Mouse (Mus musculus) midbrain, embryonic 11.5 days (tissue): ENCODE measurements around the gene Ifit3. TPM values are rescaled to one million over a fixed set of nuclear protein-coding genes. Genes with fewer than 3 reads are reported as not detected.
"Not testable (repeated sequence)": the region's sequence is repeated elsewhere in the genome, so short reads cannot be mapped to it uniquely, and the experiment has no call there.

Experiments
- ATAC-seq: fragments of 200-750 bp; cut with Nextera tagmentation; 2 replicates; pipeline ENCODE4 v1.8.0; 2017; ENCODE audit warnings: moderate TSS enrichment, moderate library complexity; ENCODE audit not compliant: low FRiP score
- DNase-seq: peaks from one replicate; pipeline ENCODE4 v3.0.0; 2015; ENCODE audit warnings: low spot score; ENCODE audit errors: missing footprints
- H3K27ac ChIP-seq: fragments of 300-500 bp; sonication (generic); 2 replicates; pipeline ENCODE4 v1.5.1; 2014; ENCODE audit warnings: low read depth, low read length
- H3K27me3 ChIP-seq: fragments of 300-500 bp; sonication (generic); 2 replicates; pipeline ENCODE4 v1.6.1; 2014; ENCODE audit warnings: mild to moderate bottlenecking, low read length, moderate library complexity, mixed read lengths; ENCODE audit not compliant: control insufficient read depth, insufficient read depth
- H3K36me3 ChIP-seq: fragments of 300-500 bp; sonication (generic); 2 replicates; pipeline ENCODE4 v1.6.1; 2014; ENCODE audit warnings: mild to moderate bottlenecking, low read length, moderate library complexity, mixed read lengths; ENCODE audit not compliant: control insufficient read depth, insufficient read depth
- H3K4me1 ChIP-seq: fragments of 300-500 bp; sonication (generic); 2 replicates; pipeline ENCODE4 v1.6.1; 2014; ENCODE audit warnings: low read length; ENCODE audit not compliant: control insufficient read depth, insufficient read depth
- H3K4me2 ChIP-seq: fragments of 300-500 bp; sonication (generic); 2 replicates; pipeline ENCODE4 v1.6.1; 2014; ENCODE audit warnings: mild to moderate bottlenecking, moderate library complexity
- H3K4me3 ChIP-seq: fragments of 300-500 bp; sonication (generic); 2 replicates; pipeline ENCODE4 v1.5.1; 2014; ENCODE audit warnings: low read depth, low read length
- H3K9ac ChIP-seq: fragments of 300-500 bp; sonication (generic); 2 replicates; pipeline ENCODE4 v1.6.1; 2014; ENCODE audit warnings: low read length
- H3K9me3 ChIP-seq: fragments of 300-500 bp; sonication (generic); 2 replicates; pipeline ENCODE4 v1.6.1; 2016; ENCODE audit warnings: low read length; ENCODE audit not compliant: control insufficient read depth
- WGBS: fragments of 180-500 bp; shearing (Covaris S2); extraction: QIAGEN DNeasy Blood & Tissue Kit; methylation state at CpG from one replicate; pipeline ENCODE4 v1.1.7; 2014; 5-methylcytosine and 5-hydroxymethylcytosine counted together
- polyA plus RNA-seq: library from polyadenylated mRNA; unstranded; fragments of >200 nt; fragmentation: Nextera tagmentation; extraction: Ambion mirVana; gene quantifications from 2 replicates; pipeline ENCODE4 v1.2.1, GENCODE M21; 2014

The Ifit3 gene
- polyA plus RNA-seq, 1 experiment from 2014 or later, result 0.78 TPM

- not testable (repeated sequence) for H3K9me3 ChIP-seq, H3K9ac ChIP-seq, H3K4me3 ChIP-seq, H3K36me3 ChIP-seq, ATAC-seq, H3K27ac ChIP-seq, DNase-seq, H3K4me1 ChIP-seq, H3K27me3 ChIP-seq, H3K4me2 ChIP-seq
- 47% methylated on average over 1 of the region's 1 CpGs for WGBS
Observed at GRCm38 (mm10) chr19:34601888-34602287, 18.6 kb downstream of the Ifit3 start, which contains the start of gene Ifit1bl1. Gene Ifit1bl1, minus strand, starts transcription at chr19:34601956.

- Histone ChIP-seq H3K4me3 (no peak overlapping the region), H3K27me3 (no peaks in the 10 kb centered on the region), H3K9ac (no peak overlapping the region), H3K4me1 (no peaks in the 10 kb centered on the region), H3K9me3 (no peaks in the 10 kb centered on the region), H3K36me3 (no peaks in the 10 kb centered on the region), H3K4me2 (no peak overlapping the region), H3K27ac (no peak overlapping the region)
- DNase-seq (no peak), ATAC-seq (no peak)
- WGBS, result 89% methylated on average over 3 of the region's 3 CpGs
Observed at GRCm38 (mm10) chr19:34605472-34605871, 22.1 kb downstream of the Ifit3 start.

- ATAC-seq, result not testable (repeated sequence)
Observed at GRCm38 (mm10) chr19:34607237-34608051, 24.1 kb downstream of the Ifit3 start, which contains the start of gene Ifit3b. Gene Ifit3b, plus strand, starts transcription at chr19:34607970.

GRCm38 (mm10) chr19:34610118-34610517, 26.8 kb downstream of the Ifit3 start:
- not testable (repeated sequence) for ATAC-seq, H3K4me3 ChIP-seq, H3K27me3 ChIP-seq, H3K4me1 ChIP-seq, H3K9ac ChIP-seq, H3K9me3 ChIP-seq, DNase-seq, H3K36me3 ChIP-seq, H3K27ac ChIP-seq, H3K4me2 ChIP-seq
- 76% methylated on average over 3 of the region's 3 CpGs for WGBS

More at GRCm38 (mm10) chr19:34607237-34608051, 24.1 kb downstream of the Ifit3 start, which contains the start of gene Ifit3b:
- H3K36me3 ChIP-seq, DNase-seq, H3K4me2 ChIP-seq, H3K4me3 ChIP-seq, H3K4me1 ChIP-seq, H3K9me3 ChIP-seq, H3K27me3 ChIP-seq, H3K9ac ChIP-seq, H3K27ac ChIP-seq: not testable (repeated sequence)
- WGBS, result 69% methylated on average over 4 of the region's 4 CpGs

- not testable (repeated sequence) for ATAC-seq, DNase-seq, H3K4me2 ChIP-seq, H3K27me3 ChIP-seq, H3K9me3 ChIP-seq, H3K27ac ChIP-seq, H3K36me3 ChIP-seq, H3K9ac ChIP-seq, H3K4me3 ChIP-seq, H3K4me1 ChIP-seq
- WGBS, result 92% methylated on average over 5 of the region's 11 CpGs
Observed at GRCm38 (mm10) chr19:34612243-34613001, 29.1 kb downstream of the Ifit3 start.

- Histone ChIP-seq H3K9ac (no peak overlapping the region), H3K27me3 (no peaks in the 10 kb centered on the region), H3K9me3 (no peaks in the 10 kb centered on the region), H3K4me1 (no peaks in the 10 kb centered on the region), H3K4me2 (no peak overlapping the region), H3K36me3 (no peaks in the 10 kb centered on the region), H3K4me3 (no peak overlapping the region), H3K27ac (no peak overlapping the region)
- DNase-seq, result no peak
- ATAC-seq, result no peak
- WGBS, result 92% methylated on average over 5 of the region's 5 CpGs
Observed at GRCm38 (mm10) chr19:34620871-34621270, 37.5 kb downstream of the Ifit3 start.

GRCm38 (mm10) chr19:34623781-34624180, 40.5 kb downstream of the Ifit3 start:
- H3K4me2 ChIP-seq, result no peak overlapping the region
- no peak overlapping the region for H3K4me3 ChIP-seq
- 95% methylated on average over 6 of the region's 6 CpGs for WGBS
- H3K4me1 ChIP-seq, result no peaks in the 10 kb centered on the region
- H3K27ac ChIP-seq, result no peak overlapping the region
- H3K9me3 ChIP-seq, result no peaks in the 10 kb centered on the region
- no peaks in the 10 kb centered on the region for H3K36me3 ChIP-seq
- DNase-seq, result no peak
- no peak for ATAC-seq
- H3K27me3 ChIP-seq, result no peaks in the 10 kb centered on the region
- H3K9ac ChIP-seq, result no peak overlapping the region

GRCm38 (mm10) chr19:34624663-34625062, 41.3 kb downstream of the Ifit3 start:
- 88% methylated on average over 4 of the region's 4 CpGs for WGBS
- no peak overlapping the region for H3K4me2 ChIP-seq
- no peaks in the 10 kb centered on the region for H3K4me1 ChIP-seq
- H3K4me3 ChIP-seq, result no peak overlapping the region
- ATAC-seq (no peak), DNase-seq (no peak)
- no peaks in the 10 kb centered on the region for H3K9me3 ChIP-seq
- H3K36me3 ChIP-seq, result no peaks in the 10 kb centered on the region
- no peaks in the 10 kb centered on the region for H3K27me3 ChIP-seq
- H3K9ac ChIP-seq, result no peak overlapping the region
- no peak overlapping the region for H3K27ac ChIP-seq

- no peak overlapping the region for H3K4me2 ChIP-seq
- H3K9me3 ChIP-seq, result no peaks in the 10 kb centered on the region
- H3K4me1 ChIP-seq, result no peaks in the 10 kb centered on the region
- no peaks in the 10 kb centered on the region for H3K27me3 ChIP-seq
- no peaks in the 10 kb centered on the region for H3K36me3 ChIP-seq
- ATAC-seq (no peak), DNase-seq (no peak)
- H3K27ac ChIP-seq, result no peak overlapping the region
- no peak overlapping the region for H3K4me3 ChIP-seq
- WGBS, result 80% methylated on average over 2 of the region's 2 CpGs
- H3K9ac ChIP-seq, result no peak overlapping the region
Observed at GRCm38 (mm10) chr19:34627496-34627895, 44.2 kb downstream of the Ifit3 start.
